Mouse (Mus musculus) brown adipose tissue, adult 24 weeks (tissue): ENCODE data around the gene Irf1. TPM values are rescaled to one million over a fixed set of nuclear protein-coding genes. Genes with fewer than 3 reads are reported as not detected.
A peak's percentile ranks its signal among the peaks of the same experiment; 100 is the strongest.

Experiments
- H3K27ac ChIP-seq: fragments of 200-500 bp; replicated peaks from 2 replicates; pipeline ENCODE4 v1.5.1; 2012; ENCODE audit warnings: low read depth, mild to moderate bottlenecking, low read length
- H3K4me1 ChIP-seq: fragments of 200-500 bp; 2 replicates; pipeline ENCODE4 v1.6.1; 2012; ENCODE audit warnings: low read length, mixed read lengths; ENCODE audit not compliant: control insufficient read depth, insufficient read depth, insufficient read length
- H3K4me3 ChIP-seq: fragments of 200-500 bp; 2 replicates; pipeline ENCODE4 v1.5.1; 2012; ENCODE audit warnings: low read depth, mild to moderate bottlenecking, low read length, moderate library complexity; ENCODE audit not compliant: insufficient read depth
- polyA plus RNA-seq: library from polyadenylated mRNA; stranded (reverse); fragments of >200 nt; gene quantifications from 2 replicates; pipeline ENCODE4 v1.2.4, GENCODE M21; 2012; ENCODE audit not compliant: missing spikeins, insufficient read depth, insufficient read length

The Irf1 gene
- polyA plus RNA-seq, 1 experiment, result 12.5 TPM

GRCm38 (mm10) chr11:53804569-53805344 is 34.9 kb downstream of the Irf1 start:
- no peak overlapping the region for H3K4me3 ChIP-seq
- peaks cover 27% of the 10 kb centered on the region for H3K4me1 ChIP-seq

DNA sequence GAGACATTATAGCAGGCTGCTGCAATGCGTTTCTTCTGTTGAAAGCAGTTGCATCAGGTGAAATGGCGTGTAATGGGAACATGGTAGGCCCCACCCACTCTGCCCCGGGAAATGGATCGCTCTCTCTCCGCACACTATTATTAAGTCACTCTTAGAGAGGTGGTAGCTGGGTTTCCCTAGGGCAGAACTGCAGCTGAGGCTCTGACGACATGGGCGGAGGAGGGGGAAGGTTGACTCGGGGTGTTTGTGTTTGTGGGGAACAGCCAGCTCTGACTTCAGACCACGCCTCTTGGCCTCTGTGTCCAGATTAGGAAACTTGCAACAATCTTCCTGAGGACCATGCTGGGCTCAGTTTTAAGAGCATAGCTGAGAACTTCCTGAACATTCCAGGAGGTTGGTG is 36.0 kb downstream of the Irf1 start:
- H3K4me3 ChIP-seq, result no peak overlapping the region
- H3K4me1 ChIP-seq, result peaks cover 30% of the 10 kb centered on the region
- peak overlapping the region; percentile 4; the same call in 1 of the 2 replicates for H3K27ac ChIP-seq

More at GRCm38 (mm10) chr11:53804569-53805344, 34.9 kb downstream of the Irf1 start:
- no peak overlapping the region for H3K27ac ChIP-seq

DNA sequence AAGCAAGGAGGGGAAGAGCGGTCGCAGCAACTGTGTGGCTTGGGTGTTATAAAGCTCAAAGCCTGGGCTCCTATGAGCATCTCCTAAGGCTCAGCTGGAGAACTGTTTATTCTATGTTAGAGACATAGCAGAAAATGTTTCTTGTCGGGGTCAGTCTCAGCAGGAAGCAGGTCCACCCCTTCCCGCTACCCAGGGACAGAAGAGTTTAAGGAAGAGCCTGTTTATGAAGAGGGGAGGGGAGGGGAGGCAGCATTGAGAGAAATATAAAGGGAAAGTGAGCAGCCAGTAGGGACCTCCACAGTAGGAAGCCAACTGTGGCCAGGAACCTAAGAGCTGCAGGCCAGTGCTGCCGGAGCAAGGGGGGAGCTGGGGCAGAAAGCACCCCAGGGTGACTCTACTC is 39.5 kb downstream of the Irf1 start:
- H3K4me3 ChIP-seq, result no peak overlapping the region
- H3K27ac ChIP-seq, result peak overlapping the region; percentile 19
- H3K4me1 ChIP-seq, result peaks cover 44% of the 10 kb centered on the region

- peaks cover 47% of the 10 kb centered on the region for H3K4me1 ChIP-seq
- no peak overlapping the region for H3K4me3 ChIP-seq
- H3K27ac ChIP-seq, result no peak overlapping the region
These were observed 40.3 kb downstream of the Irf1 start for GRCm38 (mm10) chr11:53810156-53810555.

DNA sequence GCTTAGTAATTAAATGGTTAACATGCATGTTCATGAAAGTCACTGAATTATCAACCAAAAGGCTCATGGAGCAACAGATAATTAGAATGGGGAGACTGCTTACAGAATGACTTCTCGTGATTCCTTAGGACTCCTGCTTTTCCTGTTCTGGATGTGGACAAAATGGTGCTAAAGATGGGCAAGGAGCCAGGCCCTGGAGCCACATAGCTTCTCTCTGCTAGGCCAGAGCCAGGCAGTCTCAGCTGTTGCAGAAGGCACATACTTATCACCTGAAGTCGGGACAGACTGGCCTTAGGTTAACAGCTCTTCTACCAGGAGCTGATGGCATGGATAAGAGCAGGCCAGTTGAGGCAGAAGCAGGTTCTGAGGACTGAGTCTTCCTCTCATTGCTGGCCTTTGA is 40.9 kb downstream of the Irf1 start:
- peak overlapping the region; percentile 48 for H3K27ac ChIP-seq
- no peak overlapping the region for H3K4me3 ChIP-seq
- peaks cover 44% of the 10 kb centered on the region for H3K4me1 ChIP-seq

DNA sequence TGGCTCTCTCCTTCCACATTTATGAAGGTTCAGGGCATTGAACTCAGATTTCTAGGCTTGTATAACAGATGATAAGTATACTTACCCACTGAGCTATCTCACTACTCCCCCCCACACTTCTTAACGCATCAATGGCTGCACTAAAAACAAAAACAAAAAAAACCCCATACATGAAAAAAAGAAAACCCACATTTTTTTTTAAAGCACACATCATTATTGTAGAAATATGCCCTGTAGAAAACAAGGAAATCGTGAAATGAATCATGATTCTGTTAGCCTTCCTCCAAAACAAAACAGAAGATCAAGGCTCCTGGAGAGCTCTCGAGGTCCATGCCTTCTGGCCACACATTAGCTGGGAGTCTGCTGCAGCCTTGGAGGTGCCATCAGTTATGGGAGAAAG is 41.5 kb downstream of the Irf1 start:
- Histone ChIP-seq H3K4me3 (no peak overlapping the region), H3K27ac (peak overlapping the region; percentile 74), H3K4me1 (peaks cover 41% of the 10 kb centered on the region)

DNA sequence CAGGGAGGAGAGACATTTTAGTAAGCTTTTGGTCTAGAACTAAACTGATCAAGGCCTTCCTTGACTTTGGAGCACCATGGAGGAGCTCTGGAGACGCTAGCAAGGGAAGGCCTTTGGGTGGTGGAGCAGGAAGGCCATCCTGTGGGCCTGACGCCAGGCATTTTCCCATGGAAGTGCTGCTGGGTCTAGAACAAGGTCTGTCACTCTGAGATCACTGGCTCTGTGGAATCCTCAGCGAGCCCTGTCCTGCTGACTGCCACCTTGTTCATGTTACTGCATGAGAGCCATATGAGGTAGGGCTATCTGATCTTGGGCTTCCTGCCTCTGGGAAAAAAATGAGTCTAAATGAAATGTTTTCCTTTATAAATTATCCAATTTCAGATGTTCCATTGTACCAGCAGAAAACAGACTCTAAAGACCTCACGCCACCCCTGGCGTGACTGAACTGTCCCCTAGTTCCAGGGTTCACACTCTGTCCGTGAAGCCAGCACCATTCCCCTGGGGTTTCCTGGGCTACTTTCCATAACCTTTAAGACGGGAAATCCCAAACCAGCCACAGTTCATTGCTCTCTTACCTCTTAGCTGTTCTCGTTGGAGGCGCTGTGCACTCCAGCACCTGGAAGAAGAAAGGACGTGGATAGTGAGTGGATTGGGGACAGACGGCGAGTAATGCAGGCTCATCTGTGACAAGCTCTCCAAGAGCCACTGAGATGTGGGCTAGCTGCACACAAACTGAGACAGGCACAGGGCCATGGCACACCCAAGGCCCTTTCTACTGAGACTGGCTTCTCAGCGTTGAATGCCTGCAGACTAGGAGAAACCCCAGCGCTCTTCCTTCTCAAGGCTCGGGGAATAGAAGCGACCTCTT is 43.4 kb downstream of the Irf1 start:
- peaks cover 52% of the 10 kb centered on the region for H3K4me1 ChIP-seq
- H3K4me3 ChIP-seq, result no peak overlapping the region
- peak overlapping the region; percentile 95 for H3K27ac ChIP-seq

- H3K4me3 ChIP-seq, result no peak overlapping the region
- peak overlapping the region; percentile 54; the same call in 1 of the 2 replicates for H3K27ac ChIP-seq
- peaks cover 53% of the 10 kb centered on the region for H3K4me1 ChIP-seq
These were observed 45.0 kb downstream of the Irf1 start for GRCm38 (mm10) chr11:53814810-53815209.

DNA sequence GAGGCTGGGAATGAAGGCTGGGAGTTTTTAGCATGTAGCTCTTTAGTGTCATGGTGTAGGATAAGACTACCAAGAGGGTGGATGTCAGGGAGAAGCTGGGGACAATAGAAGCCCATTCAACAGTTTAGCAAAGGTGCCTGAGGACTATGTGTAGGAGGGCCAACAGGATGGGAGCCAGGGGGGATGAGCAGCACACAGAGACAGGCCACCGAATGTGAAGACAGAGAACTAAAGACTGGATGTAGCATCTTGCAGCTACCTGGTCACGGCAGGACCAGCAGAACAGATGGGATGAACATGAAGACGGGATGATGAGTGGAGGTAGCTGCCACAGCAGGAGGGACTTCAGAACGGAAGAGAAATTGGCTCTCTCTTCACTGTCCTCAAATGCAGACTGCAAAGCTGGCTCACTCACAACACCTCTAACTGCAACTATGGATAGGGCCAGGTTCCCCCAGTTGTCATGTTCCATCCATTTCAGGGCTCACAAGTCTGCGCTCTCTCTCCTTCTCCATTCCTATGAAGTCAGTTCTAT is 47.1 kb downstream of the Irf1 start:
- no peak overlapping the region for H3K4me3 ChIP-seq
- H3K27ac ChIP-seq, result no peak overlapping the region

GRCm38 (mm10) chr11:53818794-53819193 is 49.0 kb downstream of the Irf1 start:
- Histone ChIP-seq H3K4me3 (no peak overlapping the region), H3K4me1 (peaks cover 46% of the 10 kb centered on the region), H3K27ac (peak overlapping the region; percentile 66)

More for the DNA sequence above, 47.1 kb downstream of the Irf1 start:
- H3K4me1 ChIP-seq, result peaks cover 55% of the 10 kb centered on the region

GRCm38 (mm10) chr11:53819511-53819910 is 49.7 kb downstream of the Irf1 start:
- peak overlapping the region; percentile 66; the same call in 1 of the 2 replicates for H3K27ac ChIP-seq

GRCm38 (mm10) chr11:53820516-53821170 is 50.8 kb downstream of the Irf1 start:
- no peak overlapping the region for H3K27ac ChIP-seq
- peaks cover 42% of the 10 kb centered on the region for H3K4me1 ChIP-seq
- no peak overlapping the region for H3K4me3 ChIP-seq

More at GRCm38 (mm10) chr11:53819511-53819910, 49.7 kb downstream of the Irf1 start:
- no peak overlapping the region for H3K4me3 ChIP-seq
- peaks cover 41% of the 10 kb centered on the region for H3K4me1 ChIP-seq

DNA sequence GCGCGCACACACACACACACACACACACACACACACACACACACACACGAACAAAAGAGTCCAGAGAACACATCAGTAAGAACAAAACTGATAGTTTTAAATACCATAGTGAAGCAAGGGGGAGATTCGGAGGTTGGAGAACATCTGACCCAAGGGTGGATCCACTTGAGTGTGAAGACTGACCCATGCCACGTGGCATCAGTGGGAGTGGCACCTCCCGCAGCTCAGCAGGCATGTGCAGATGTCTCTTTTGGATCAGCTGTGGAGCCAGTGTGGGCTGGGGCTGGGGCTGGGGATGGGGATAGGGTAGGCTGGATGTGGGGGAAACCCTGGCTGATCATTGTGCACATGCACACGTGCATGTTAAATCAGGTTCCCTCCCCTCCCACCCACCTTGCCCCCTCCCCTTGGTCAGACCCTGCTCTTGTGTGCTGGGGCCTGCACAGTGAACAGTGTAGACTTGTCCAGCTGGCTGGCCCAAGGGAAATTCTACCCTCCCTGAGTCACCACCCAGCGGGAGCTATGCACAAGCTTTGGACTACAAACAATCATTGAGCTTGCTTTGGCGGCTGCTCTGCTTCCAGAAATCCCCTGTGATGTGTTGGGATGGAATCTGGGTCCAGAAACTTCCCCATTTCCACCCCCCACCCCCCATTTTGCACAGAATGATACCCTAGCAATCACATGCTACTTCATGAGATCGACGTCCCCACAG is 51.6 kb downstream of the Irf1 start:
- Histone ChIP-seq H3K27ac (no peak overlapping the region), H3K4me3 (no peak overlapping the region), H3K4me1 (peaks cover 47% of the 10 kb centered on the region)

- H3K4me1 ChIP-seq, result peaks cover 45% of the 10 kb centered on the region
- no peak overlapping the region for H3K4me3 ChIP-seq
- H3K27ac ChIP-seq, result no peak overlapping the region
These were observed 52.1 kb downstream of the Irf1 start for GRCm38 (mm10) chr11:53821945-53822338.
